Mouse (Mus musculus): ENCODE results near the gene Dgcr6.

Dgcr6 gene

DNA sequence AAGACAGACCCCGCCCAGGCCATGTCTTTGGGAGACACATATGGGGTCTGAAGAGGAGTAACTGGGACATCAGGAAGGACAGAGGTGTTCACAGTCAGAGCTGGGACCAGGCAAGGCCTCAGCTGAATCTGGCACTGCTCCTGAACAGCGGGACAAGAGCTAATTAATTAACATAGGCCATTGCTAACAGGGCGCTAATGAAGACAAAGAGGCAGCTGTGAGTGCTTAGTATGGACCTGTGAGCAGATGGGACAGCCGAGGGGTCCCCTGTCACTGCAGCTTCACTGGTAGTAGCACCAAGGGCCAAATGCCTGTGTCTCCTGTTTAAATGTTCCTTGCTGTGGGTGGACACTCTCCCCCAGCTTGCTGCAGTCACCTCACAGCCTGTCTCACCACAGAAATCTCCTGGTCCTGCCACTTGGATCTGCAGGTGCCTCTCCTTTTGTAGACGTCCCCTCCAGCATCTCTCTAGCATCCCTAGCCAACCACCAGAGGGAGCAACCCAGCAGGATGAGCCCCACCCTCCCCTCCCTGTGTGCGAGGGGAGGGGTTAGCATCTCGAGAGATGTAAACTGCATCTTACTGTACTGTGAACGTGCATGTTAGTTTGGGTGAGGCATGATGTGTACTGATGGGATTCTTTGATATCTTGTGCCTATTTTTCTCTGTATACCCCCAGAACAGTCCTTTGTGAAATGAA lies 66.5 kb downstream of the Dgcr6 start:
- no peak for DNase-seq (ENCODE audit: low spot score)

All from ovary, adult 18-20 months (tissue).